Mouse (Mus musculus) thymus, postnatal 0 days (tissue): ENCODE data around the gene Afap1. TPM values are rescaled to one million over a fixed set of nuclear protein-coding genes. Genes with fewer than 3 reads are reported as not detected.

Experiments
- DNase-seq: peaks from one replicate; pipeline ENCODE4 v3.0.0-alpha.2; 2015; ENCODE audit warnings: low spot score
- polyA plus RNA-seq: library from polyadenylated mRNA; unstranded; fragments of >200 nt; fragmentation: Nextera tagmentation; extraction: Ambion mirVana; gene quantifications from 2 replicates; pipeline ENCODE4 v1.2.1, GENCODE M21; 2015

Afap1 gene
- polyA plus RNA-seq, 1 experiment from 2014 or later: 6.6 TPM

DNA sequence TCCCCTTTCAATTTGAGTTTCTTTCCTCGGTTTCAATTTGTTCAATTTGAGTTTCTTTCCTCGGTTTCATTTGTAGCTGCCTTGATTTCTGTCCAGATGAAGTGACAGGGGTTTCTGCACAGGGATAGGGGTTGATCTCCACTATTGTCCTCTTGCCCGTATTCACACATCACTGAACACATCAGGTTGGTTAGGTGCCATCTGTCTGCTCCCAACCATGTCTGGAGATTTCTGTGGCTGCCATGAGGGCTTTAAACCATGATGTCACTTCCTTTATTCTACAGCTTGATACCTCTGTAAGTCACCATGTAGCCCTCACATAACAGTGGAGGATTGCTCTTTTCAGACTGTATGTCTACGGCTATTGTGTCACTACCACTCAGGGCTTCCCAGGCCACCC is 4.0 kb downstream of the Afap1 start:
- DNase-seq: no peak

DNA sequence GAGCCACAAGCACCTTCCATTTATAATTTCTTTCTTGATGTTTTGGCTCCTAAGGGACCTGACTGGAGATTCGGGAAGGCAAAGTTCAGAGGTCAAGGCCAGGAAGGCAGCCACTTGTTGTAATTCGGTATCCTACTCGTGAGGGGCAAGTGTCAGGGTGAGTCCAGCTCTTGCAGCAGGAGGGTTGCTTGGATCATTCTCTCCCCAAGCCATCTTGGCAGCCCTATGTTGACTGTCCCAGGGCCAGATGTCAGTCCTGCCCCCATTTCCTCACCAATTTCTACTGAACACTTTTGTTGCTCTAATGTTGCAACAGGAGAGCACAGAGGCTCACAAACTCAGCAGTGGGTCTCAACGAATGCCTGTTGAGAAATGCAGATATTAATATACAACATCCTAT is 5.0 kb downstream of the Afap1 start:
- no peak for DNase-seq

DNA sequence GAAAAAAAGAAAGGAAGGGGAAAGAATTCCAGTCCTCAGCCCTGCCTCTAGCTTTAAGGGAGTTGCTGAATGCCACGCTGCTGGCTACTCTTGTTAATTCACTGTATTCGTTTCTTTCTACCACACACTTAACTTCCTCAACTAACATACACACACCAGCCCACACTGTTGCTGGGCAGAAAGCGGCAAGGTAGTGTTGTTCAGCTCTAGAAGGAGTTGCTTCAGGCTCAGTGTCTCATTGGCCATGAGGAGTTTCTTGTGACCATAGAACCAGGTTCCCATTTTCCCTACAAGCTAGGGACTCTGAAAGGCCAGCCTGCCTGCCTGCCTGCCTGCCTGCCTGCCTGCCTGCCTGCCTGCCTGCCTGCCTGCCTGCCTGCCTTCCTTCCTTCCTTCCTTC is 5.9 kb downstream of the Afap1 start:
- no peak for DNase-seq

DNA sequence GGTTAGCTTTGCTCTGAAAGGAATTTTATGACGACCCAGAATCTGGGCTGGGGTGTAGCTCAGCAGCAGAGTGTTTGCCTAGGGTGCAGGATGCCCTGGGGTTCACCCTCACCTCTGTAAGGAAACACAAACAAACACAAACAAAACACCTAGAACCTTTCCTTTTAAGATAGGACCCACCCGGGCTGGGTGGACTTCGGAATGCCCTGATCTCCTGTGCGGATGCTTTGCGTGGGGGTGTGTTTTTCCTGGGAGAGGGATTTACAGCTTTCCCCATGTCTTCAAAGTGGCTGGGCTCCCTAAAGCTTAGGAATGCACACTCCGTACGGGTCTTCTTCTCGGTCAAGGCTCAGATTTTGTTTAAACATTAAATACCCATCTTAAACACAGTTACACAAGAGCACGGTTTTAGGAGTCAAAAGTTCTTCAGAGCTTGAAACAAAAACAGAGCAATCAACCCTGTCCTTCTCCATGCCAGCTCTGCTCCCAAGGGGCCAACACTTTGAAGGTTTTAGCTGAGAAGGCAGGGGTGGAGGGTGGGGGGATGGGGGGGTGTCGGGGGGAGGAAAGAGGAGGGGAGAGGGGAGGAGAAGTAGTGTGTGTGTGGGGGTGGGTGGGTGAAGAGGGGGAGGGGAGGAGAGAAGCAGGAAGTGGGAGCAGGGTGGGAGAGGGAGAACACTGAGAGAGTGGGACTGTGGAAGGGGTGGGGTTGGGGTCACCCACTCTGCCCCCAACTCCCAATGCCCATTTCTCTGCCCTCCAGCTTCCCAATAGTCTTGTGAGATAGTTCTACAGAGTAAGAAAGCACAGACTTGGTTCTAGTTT is 7.5 kb downstream of the Afap1 start:
- DNase-seq: no peak

DNA sequence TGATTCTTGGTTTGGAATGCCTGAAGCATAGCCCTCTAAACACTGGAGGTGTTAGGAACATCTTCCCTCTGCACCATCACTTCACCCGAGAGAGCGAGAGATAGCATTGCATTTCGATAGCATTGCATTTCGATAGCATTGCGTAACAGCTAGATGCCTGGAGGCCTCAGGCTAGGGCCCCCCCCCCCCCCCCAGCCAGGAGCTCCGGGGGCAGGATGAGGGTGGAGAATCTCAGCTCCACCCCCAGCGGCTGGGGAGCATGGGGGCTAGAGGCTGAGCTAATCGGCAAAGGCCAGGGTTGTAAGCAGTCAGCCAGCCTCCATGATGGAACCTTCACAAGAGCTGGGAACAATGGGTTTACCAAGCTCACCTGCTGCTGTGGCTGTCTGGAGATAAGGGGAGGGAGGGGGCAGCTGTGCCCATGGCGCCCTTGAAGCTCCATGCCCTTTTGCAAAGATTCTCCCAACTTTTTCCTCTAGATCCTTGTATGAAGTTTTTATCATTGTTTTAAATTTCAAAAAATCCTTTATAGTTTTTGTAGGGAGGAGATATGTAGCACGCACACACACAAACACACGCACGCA is 8.2 kb downstream of the Afap1 start:
- no peak for DNase-seq

DNA sequence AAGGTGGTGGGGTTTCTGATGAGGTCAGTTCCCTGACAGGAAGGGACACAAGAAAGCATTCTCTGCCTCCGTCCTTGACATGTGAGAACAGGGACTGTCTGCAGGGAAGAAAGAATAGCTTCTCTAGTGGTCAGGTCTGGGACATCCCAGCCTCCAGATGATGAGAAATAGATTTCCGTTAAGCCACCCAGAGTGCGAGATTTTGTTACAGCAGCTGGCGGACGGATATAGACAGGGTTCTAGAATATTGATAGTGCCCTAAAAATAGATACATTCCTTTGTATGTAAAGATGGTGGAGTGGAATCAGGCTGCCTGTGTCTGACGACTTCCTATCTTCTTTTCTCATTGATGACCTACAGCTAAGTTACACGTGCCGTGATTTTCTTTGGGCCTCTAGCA is 10.3 kb downstream of the Afap1 start:
- no peak for DNase-seq

DNA sequence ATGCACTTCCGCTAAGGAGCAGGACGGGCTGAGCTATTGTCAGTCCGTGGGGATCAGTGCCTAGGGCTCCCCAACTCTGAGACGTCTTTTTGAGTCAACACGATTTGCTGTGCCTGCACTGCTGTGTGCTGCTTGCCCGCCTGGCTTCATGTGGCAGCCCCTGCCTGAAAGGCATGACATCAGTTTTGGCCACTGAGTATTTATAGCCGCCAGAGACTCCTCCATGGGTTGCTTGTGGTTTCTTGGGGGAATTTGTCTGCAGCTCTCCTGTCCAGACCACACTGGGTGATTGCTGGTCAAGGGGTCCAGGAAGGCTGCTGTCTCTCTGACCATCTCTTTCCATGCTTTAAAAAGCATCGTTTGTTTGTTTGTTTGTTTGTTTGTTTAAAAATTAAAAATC is 12.2 kb downstream of the Afap1 start:
- no peak for DNase-seq

DNA sequence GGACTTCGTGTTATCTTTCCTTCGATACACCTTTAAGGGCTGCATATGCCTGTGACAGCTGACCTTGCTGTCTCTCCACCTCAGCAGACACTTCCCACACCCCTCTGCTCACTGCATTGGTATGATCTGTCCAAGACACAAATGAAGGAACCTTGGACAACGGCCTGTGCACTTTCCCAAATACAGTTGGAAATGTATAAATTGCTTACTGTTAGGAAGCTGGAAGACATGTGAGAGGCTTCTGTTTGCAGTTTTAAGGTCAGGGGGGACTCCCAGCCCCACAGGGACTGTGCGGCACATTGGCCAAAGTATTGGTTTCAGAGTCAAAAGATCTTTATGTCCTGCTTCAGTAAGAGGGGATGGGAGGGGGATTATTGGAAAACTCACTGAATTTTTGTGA is 14.0 kb downstream of the Afap1 start:
- DNase-seq: no peak

DNA sequence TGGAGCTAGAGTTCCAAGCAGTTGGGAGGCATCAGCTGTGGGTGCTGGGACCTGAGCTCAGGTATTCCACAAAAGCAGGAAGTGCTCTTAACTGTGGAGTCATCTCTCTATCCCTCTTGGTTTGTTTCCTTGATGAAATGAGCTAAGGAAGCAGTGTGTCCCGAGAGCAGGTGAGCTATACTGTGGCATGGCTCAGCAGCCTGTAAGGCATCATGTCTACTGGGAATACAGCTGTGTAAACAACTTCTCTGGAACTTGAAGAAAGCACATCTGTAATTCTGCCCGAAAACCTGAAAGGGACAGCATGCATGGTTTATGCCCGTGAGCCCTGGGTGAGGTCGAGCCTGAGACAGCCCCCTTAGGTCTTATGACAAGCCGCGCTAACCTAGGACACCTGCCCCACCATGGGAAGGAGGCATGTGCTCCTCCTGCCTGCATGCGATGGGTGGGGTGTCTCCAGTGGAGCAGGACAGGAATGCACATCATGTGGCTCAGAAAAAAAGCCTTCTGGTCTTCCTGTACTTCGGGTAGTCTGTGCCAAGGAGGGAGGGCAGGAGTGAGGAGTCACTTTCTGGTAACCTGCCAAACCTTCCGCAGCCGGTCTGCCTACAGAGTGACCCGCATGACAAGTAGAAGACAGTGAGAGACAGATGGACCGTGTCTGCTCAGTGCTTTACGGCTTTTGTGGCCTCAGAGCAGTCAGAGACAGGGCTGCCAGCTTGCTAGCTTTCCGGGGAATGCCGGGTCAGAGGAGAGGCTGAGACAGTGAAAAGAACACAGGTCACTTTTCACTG is 14.7 kb downstream of the Afap1 start:
- no peak for DNase-seq

DNA sequence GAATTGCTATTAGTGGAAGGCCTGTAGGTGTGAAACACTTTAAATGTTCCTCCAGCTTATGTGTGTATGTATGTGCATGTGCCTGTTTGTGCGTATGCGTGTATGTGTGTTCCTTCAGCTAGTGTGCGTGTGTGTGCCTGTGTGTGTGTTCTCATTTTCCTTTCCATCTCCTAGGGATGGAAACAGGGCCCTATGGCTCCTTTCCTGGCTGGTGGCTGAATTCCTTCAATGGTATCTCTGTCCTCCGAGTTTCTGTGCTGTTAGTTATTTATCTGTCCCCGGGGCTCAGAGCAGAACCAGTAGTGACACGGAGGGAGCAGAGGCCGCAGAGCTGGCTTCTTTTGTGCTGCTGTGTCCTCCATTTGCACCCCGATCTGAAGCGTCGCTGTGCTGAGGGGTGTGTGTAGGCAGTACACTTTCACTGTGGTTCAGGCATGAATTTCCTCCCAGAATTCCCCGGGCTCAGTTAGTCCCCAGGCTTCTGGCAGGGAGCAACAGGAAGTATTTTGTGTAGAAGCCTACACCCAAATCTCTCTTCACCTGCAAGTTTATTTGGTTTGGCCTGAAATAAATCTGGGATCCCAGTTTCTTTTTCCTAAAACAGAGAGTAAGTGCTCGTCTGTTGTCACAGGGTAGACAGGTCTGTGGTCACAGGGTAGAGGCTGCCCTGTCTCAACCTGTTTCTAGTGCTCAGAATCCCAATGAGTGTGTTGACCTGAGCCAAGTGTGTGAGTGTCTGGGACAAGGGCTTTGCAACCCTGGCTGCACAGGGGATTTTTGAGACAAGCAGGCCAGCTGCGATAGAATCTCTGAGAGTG is 15.7 kb downstream of the Afap1 start:
- no peak for DNase-seq

DNA sequence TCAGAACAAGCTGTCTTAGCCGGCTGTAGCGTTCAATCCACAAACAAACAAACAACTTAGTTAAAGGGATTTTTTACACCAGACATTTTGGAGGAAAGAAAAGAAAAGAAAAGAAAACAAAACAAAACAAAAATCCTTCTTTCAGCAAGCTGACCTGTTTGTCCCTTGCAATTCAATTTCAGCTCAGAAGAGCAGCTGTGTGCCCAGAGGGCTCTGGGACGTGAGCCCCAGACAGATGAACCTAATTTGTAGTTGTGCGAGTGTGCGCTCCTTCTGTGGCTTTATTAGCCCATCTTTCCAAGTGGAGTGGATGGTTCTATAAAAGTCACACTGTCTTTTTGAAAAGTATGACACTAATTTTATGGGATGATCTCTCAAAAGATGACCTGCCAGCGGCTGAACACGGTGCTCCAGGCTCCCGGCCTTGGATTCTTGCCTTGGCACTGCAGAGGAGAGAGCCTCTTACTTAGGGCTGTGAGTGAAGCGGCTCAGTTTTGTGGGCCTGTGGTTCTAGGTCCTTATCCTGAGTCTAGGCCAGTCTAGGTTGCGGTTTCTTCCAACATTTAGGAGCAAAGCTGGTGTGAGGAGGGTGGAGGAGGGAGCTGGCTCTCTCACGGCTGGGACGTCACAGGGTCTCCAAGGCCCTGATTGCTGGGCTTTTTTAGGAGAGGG is 22.6 kb downstream of the Afap1 start:
- no peak for DNase-seq

DNA sequence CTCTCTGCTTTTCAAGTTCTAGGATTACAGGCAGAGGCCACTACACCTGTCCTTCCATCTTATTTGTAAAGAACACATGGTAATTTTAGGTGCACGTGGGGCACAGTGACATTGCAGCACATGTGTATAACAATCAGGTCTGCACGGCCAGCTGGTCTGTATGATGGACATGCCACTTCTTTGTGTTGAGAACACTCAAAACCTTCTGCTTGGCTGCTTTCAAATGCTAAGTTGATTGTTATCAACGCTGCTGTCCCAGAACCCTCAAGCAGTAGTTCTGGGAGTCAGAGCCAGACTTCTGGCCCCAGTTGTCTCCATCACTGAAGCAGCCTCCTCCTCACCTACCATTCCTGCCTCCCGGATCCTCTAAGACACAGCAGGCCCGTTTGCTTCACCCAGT is 23.5 kb downstream of the Afap1 start:
- DNase-seq: no peak

DNA sequence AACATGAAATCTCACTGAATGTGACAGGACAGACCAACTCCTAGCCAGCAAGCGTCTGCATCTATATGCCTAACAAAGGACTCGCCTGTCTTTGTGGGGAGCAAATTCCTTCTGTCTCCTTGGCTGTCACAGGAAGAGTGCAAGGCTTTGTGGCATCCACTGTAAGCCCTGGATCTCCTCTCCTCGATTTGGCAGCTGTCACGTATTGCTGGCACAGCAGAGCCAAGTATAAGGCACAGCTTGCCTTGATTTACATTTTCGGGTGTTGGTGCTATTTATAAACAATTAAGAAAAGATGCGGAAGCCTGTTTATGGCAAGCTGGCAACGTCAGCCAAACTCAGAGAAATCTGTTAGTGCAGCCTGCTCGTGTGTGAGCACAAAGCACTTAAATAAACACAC is 25.3 kb downstream of the Afap1 start:
- DNase-seq: no peak

DNA sequence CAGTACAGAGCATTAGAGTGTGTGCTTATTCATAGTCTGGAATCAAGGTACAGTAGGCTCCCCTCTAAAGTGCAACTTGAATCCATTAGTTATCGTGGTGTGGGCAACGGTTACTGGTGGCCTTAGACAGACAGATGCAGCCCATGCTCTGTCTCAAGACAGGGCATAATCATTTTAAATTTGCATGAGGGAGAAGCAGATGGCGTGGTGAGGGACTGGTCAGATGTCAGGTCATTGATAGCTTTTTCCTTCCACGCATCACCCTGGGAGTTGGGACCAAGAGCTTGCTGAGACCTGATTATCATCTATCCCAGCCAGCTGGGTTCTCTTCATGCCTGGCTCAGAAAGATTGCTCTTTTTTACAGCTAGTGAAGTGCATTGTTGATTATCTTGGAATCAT is 27.0 kb downstream of the Afap1 start:
- DNase-seq: no peak

DNA sequence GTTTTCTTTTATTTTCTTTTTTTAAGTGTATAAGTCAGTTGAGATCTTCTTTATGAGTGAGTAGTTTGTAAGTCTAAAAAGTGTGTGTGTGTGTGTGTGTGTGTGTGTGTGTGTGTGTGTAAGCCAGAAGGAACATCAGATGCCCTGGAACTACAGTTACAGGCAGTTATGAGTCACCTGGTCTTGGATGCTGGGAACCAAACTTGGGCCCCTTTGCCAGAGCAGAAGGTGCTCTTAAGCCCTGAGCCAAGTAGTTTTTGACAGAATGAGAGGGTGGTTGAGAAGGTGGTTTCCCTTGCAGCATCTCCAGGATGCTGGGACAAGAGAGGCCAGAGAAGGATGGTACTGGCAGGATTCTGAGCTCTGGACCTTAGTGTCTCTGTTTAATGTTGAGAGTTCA is 27.4 kb downstream of the Afap1 start:
- DNase-seq: no peak

DNA sequence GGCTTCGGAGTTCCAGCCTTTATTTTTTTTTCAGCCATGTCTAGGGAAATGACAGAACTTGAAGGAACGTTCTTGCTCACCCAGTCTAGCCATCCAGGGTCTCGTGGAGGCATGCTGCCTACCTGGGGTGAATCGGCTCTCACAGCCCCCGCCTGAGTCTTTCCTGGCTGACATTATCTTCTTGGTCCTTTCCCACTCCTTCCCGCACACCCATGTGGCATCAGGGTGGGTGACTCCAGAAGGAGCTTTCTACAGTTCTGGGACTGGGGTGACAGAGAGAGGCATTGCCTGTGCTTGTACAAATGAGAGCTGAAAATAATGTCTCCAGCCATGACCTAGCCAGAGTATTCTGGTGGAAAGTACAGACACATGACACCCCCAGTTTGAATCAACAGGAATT is 28.0 kb downstream of the Afap1 start:
- no peak for DNase-seq

DNA sequence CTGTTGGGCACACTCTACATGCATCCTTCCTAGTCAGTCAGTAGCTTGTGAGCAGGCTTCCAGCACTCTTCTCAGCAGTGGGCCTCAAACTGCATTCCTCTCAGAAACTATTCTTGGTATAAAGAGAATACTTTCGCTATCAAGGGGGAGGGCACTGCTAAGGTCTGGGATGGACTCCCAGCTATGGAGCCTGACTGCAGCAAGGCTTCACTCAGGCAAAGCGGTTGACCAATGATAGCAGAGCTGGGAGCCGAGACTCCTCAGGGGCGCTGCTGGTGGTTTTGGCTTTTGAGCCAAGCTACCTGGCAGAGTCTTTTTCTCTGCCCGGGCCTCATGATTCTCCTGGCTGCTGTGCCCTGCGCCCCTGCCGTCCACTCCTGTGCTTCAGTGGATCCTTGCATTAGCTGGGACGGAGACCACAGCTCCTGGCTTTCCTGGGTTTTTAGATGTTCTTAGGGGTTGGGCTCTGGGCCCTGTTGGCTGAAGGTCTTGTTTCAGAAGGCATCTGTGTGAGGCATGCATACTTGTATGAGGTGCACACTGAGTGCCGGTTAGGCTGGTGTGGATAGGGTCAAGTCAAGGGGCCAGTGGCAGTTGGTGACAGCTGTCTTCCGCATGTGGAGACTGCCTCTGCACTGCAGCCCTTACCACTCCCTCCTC is 28.6 kb downstream of the Afap1 start:
- no peak for DNase-seq

DNA sequence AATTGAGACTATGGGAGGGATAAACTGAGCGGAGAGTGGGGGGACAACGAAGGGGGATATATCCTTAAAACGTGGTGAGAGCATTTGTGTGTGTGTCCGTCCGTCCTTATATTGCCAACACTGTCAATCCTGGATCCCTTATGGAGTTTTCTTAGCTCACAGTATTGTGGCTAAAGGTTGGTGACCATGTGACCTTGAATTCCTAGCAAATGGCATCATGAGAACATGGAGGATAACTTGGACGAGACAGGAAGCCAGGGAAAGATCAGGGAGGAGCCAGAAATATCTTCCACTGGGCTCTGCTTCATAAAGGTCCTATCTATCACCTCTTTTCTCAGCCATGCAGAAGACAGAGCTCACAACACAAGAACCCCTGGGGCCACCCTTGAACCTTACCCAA is 30.3 kb downstream of the Afap1 start:
- DNase-seq: no peak

DNA sequence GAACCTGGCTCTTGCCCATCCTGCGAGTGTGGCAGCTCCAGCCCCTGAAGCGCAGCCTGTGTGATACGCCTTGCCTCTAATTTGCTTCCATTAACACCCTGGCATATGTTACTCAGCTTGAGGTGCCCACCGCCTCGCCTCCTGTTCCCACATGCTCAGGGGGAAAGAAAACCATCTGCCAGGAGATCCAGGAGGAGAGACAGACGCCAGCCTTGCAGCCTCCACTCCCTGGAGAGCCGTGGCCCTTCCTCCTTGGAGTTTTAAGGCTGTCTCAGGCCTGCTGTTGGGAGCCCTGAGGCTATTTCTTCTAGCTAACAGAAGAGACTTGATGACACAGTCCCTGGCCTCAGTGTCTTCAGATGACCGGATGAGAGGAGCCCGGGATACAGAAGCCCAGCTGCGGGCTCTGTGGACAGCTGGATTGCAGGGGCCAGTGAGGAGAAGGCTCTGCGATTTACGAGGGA is 32.1 kb downstream of the Afap1 start:
- no peak for DNase-seq

DNA sequence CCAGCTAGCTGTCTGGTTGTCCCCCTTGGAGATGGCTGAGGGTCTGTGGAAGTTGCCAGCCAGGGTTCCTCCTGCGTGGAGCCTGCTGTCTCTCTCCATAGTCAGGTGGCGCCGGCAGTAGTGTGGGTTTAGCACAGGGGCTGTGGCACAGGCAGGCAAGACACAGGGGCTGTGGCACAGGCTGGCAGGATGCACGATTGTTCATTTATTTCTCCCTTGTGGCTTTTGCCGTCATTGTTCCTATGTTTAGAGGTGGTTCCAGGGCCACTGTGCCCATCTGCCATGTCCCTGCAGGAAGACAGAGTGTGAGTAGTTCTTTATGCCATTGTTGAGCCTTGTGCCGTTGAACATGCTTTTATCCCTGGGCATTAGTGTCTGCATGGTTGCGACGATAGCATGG is 33.4 kb downstream of the Afap1 start:
- DNase-seq: no peak
